Mouse (Mus musculus) thymus, postnatal 25 days (tissue): ENCODE data around the gene Stt3a.

ENCODE experiments used
- DNase-seq: peaks from one replicate; pipeline ENCODE4 v3.0.0; 2022

Gene Stt3a

DNA sequence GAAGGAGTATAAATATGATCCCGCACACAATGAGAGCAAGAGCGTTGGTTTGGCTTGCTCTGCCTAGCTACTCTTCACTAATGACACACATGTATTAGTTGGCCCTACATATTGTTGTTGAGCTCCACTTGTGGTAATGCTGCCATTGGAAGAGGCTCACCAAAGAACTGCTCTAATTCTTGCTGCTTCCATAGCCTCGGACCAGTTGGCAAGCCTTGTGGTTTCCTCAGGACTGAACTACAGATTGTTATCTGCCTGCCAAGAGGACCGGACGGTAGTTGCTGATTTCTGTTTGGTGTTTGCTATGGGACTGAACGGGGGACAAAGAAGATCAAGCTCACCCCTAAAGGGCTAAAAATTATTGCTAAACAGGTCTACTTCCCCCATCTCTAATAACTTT, 60.2 kb downstream of the Stt3a start:
- DNase-seq: no peak

DNA sequence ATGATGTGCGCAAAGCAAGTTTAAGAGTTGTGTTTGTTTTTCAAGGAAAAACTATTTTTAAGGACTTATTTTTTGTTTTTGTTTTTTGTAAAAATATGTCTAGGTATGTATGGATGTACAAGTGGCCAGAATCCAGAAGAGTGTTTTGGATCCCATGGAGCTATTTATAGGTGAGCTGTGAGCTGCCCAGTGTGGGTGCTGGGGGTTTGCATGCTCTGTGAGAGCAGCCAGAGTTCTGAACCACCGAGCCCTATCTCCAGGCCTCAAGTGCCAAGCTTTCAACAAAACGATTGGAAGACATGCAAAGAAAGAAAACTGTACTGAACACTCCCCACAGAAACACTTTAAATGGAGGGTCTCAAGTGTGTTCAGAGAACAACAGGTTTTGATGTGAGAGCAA, 61.6 kb downstream of the Stt3a start:
- DNase-seq: no peak

DNA sequence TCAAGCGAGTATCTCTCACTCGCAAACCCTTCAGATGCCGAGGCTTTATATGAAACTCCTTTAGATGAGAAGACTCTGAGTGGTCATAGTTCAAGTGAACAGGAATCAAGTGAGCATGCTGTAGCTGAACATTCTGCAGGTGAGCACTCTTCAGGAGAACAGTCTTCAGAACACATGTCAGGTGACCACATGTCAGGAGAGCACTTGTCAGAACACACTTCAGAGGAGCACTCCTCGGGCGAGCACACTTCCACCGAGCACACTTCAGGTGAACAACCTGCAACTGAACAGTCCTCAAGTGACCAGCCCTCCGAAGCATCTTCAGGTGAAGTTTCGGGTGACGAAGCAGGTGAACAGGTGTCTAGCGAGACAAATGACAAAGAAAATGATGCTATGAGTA, 73.2 kb downstream of the Stt3a start:
- no peak for DNase-seq

DNA sequence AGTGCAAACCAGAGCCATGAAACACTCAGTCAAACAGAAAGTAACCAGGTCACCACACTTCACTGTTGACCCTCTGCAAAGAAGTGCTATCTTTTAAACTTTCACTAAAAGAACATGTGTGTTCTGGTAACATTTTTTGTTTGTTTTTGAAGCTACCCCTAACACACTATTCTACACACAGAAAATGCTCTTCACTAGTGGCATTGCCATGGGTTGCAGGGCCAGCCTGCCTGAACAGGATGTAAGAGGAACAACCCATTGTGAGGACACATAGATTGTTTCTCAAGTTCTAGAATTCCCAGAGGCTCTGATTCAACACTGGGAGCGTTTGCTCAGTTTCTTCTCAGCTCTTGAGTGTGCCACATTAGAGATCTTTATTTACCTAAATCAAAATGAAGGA, 74.6 kb downstream of the Stt3a start, which contains the start of gene Acrv1:
TSS of gene Acrv1 (plus strand) at position 301 of the 400 bp plus-strand sequence.
- no peak for DNase-seq

DNA sequence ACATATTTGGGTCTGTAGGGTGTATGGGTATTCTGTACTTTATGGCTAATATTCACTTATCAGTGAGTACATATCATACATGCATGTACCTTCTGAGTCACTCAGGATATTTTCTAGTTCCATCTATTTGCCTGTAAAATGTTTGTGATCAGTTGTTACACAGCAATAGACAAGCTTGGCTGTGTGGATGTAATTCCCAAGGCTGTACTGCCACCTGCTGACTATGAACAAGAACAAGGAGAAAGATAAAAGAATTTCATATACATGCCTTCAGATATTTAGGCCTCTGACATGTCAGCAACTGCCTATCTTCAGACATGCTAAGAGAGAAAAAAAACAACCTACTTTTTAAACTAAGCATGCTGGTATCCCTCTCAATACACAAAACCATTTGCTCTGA, 80.2 kb downstream of the Stt3a start:
- DNase-seq: no peak

DNA sequence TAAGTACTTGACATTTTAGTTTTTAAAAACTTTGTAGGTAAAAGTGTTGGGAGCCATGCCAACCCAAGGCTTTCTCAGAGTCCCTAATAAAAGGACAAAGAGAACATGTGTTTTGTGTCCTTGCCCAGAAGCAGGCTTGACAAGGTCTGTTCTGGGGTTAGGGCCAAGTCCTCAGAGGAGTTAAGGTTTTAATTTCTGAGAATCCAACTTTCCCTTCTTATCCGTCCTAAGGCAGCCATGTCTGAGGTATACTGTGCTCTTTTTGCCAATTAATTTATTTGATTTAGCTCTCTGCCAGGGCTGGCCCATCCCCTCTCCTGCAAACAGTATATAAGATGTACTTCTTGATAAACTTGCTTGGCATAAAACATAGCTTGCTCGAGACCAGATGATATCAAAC, 86.1 kb downstream of the Stt3a start:
- no peak for DNase-seq
